Mouse (Mus musculus) spleen, embryonic (tissue): ENCODE results near the gene Etv4.

Experiments
- CTCF ChIA-PET: fragments of 350-600 bp; sonication (Branson Sonifier 250); formaldehyde crosslinking; loops from one replicate; lab custom pipeline; 2022; lab: Charles Lee

The Etv4 gene

GRCm38 (mm10) chr11:101725043-101725442, 60.1 kb downstream of the Etv4 start:
- CTCF ChIA-PET = no interaction called here

- CTCF ChIA-PET = interaction anchor here (0.7 kb wide), 1 partner anchor 11 kb away, joined by 4 read pairs; no protein-coding TSS in a partner anchor
These were observed 65.1 kb downstream of the Etv4 start for GRCm38 (mm10) chr11:101719986-101720520.
